Mouse (Mus musculus): ENCODE data around the gene Rps6ka1.

DNA sequence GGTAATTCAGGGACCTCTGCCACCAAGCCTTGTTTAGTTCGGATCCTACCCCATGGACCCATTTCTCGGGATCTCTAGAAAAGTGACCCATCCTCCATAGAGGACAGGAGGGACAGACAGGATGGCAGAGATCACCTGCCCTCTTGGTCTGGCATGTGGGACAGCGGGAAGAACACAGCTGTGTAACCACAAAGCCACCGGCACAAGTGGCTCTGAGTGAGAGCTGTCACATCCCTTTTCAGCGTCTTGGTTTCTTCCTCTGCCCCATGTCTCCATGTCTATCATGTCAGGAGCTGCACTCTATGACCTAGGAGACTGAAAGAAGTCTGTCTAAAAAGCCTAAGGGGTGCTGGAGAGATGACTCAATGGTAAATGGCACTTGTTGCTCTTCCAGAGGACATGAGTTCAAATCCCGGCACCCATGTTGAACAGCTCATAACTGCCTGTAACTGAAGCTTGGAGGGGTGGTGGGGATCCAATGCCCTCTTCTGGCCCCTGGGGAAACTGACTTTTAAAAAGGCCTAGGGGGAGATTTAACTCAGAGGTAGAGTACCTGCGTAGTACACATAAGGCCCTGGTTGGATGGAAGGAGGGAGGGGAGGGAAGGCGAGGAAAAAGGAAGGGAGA lies 3.4 kb downstream of the Rps6ka1 start:
- TF ChIP-seq TAL1 (IDR thresholded peaks at IDR 0.05; ENCODE audit: low read length) (no peak), GATA1 (IDR thresholded peaks at IDR 0.05; ENCODE audit: low read length) (no peak)

Measured in erythroblast, embryonic 14.5 days (primary cell).